Mouse (Mus musculus): ENCODE data around the gene Uck2.

Uck2 gene

GRCm38 (mm10) chr1:167256724-167257302 lies 28.3 kb downstream of the Uck2 start:
- DNase-seq (ENCODE audit: low spot score in 2 of 2) = no peak

- DNase-seq (ENCODE audit: low spot score in 2 of 2) = no peak
Observed at GRCm38 (mm10) chr1:167253579-167253978, 31.5 kb downstream of the Uck2 start.

- no peak for DNase-seq (ENCODE audit: low spot score in 2 of 2)
Observed at GRCm38 (mm10) chr1:167249881-167250280, 35.2 kb downstream of the Uck2 start.

- peak in 1 of 2 experiments; percentile 47 for DNase-seq (ENCODE audit: low spot score in 2 of 2)
Observed at GRCm38 (mm10) chr1:167249252-167249651, 35.9 kb downstream of the Uck2 start.

- DNase-seq (ENCODE audit: low spot score in 2 of 2) = no peak
Observed at GRCm38 (mm10) chr1:167247886-167248285, 37.2 kb downstream of the Uck2 start.

GRCm38 (mm10) chr1:167246976-167247375 lies 38.1 kb downstream of the Uck2 start:
- no peak for DNase-seq (ENCODE audit: low spot score in 2 of 2)

GRCm38 (mm10) chr1:167246275-167246674 lies 38.8 kb downstream of the Uck2 start:
- no peak for DNase-seq (ENCODE audit: low spot score in 2 of 2)

- no peak for DNase-seq (ENCODE audit: low spot score in 2 of 2)
Observed at GRCm38 (mm10) chr1:167245180-167245641, 39.9 kb downstream of the Uck2 start.

GRCm38 (mm10) chr1:167242191-167242681 lies 42.9 kb downstream of the Uck2 start:
- DNase-seq (ENCODE audit: low spot score in 2 of 2) = no peak

- no peak for DNase-seq (ENCODE audit: low spot score in 2 of 2)
Observed at GRCm38 (mm10) chr1:167241487-167241886, 43.6 kb downstream of the Uck2 start.

- DNase-seq (ENCODE audit: low spot score in 2 of 2) = no peak
Observed at GRCm38 (mm10) chr1:167240361-167240760, 44.8 kb downstream of the Uck2 start.

GRCm38 (mm10) chr1:167239916-167240315 lies 45.2 kb downstream of the Uck2 start:
- DNase-seq (ENCODE audit: low spot score in 2 of 2) = peak; percentile 45 to 73

- DNase-seq (ENCODE audit: low spot score in 2 of 2) = no peak
Observed at GRCm38 (mm10) chr1:167237798-167238197, 47.3 kb downstream of the Uck2 start.

GRCm38 (mm10) chr1:167236790-167237189 lies 48.3 kb downstream of the Uck2 start:
- no peak for DNase-seq (ENCODE audit: low spot score in 2 of 2)

GRCm38 (mm10) chr1:167234344-167234743 lies 50.8 kb downstream of the Uck2 start:
- no peak for DNase-seq (ENCODE audit: low spot score in 2 of 2)

GRCm38 (mm10) chr1:167232918-167233317 lies 52.2 kb downstream of the Uck2 start:
- no peak for DNase-seq (ENCODE audit: low spot score in 2 of 2)

GRCm38 (mm10) chr1:167231612-167232283 lies 53.4 kb downstream of the Uck2 start:
- no peak for DNase-seq (ENCODE audit: low spot score in 2 of 2)

- no peak for DNase-seq (ENCODE audit: low spot score in 2 of 2)
Observed at GRCm38 (mm10) chr1:167230930-167231611, 54.0 kb downstream of the Uck2 start.

GRCm38 (mm10) chr1:167222382-167223010 lies 62.6 kb downstream of the Uck2 start:
- no peak for DNase-seq (ENCODE audit: low spot score in 2 of 2)

GRCm38 (mm10) chr1:167220303-167221174 lies 64.6 kb downstream of the Uck2 start:
- peak; percentile 35 to 94 for DNase-seq (ENCODE audit: low spot score in 2 of 2)

- no peak for DNase-seq (ENCODE audit: low spot score in 2 of 2)
Observed at GRCm38 (mm10) chr1:167215460-167215859, 69.7 kb downstream of the Uck2 start.
